Mouse (Mus musculus) WW6 (cell line): ENCODE measurements around the gene A630001G21Rik.

Experiments used
- DNase-seq: peaks from one replicate; pipeline ENCODE4 v3.0.0-alpha.2; 2013; ENCODE audit warnings: low read depth, low spot score

The A630001G21Rik gene

GRCm38 (mm10) chr1:85735463-85736123 is 42.9 kb downstream of the A630001G21Rik start:
- DNase-seq = no peak

- DNase-seq = no peak
Measured at GRCm38 (mm10) chr1:85734511-85734910, 43.9 kb downstream of the A630001G21Rik start.

- DNase-seq = no peak
Measured at GRCm38 (mm10) chr1:85732581-85732980, 45.9 kb downstream of the A630001G21Rik start.

- no peak for DNase-seq
Measured at GRCm38 (mm10) chr1:85730471-85730870, 48.0 kb downstream of the A630001G21Rik start.

- no peak for DNase-seq
Measured at GRCm38 (mm10) chr1:85720220-85720893, 58.1 kb downstream of the A630001G21Rik start.

- no peak for DNase-seq
Measured at GRCm38 (mm10) chr1:85719049-85719448, 59.4 kb downstream of the A630001G21Rik start.

- no peak for DNase-seq
Measured at GRCm38 (mm10) chr1:85716447-85717027, 61.9 kb downstream of the A630001G21Rik start.

- no peak for DNase-seq
Measured at GRCm38 (mm10) chr1:85714501-85714900, 63.9 kb downstream of the A630001G21Rik start.

- DNase-seq = no peak
Measured at GRCm38 (mm10) chr1:85706754-85707153, 71.7 kb downstream of the A630001G21Rik start.

- no peak for DNase-seq
Measured at GRCm38 (mm10) chr1:85705552-85705951, 72.9 kb downstream of the A630001G21Rik start.

- DNase-seq = peak; percentile 31
Measured at GRCm38 (mm10) chr1:85703245-85704186, 74.9 kb downstream of the A630001G21Rik start.

- DNase-seq = no peak
Measured at GRCm38 (mm10) chr1:85702531-85702930, 75.9 kb downstream of the A630001G21Rik start.

GRCm38 (mm10) chr1:85697721-85698493 is 80.5 kb downstream of the A630001G21Rik start:
- no peak for DNase-seq

- no peak for DNase-seq
Measured at GRCm38 (mm10) chr1:85695646-85696045, 82.8 kb downstream of the A630001G21Rik start.

- no peak for DNase-seq
Measured at GRCm38 (mm10) chr1:85693280-85693679, 85.2 kb downstream of the A630001G21Rik start.

GRCm38 (mm10) chr1:85692281-85692680 is 86.2 kb downstream of the A630001G21Rik start:
- no peak for DNase-seq

GRCm38 (mm10) chr1:85690544-85690943 is 87.9 kb downstream of the A630001G21Rik start:
- DNase-seq = no peak

- DNase-seq = no peak
Measured at GRCm38 (mm10) chr1:85687346-85687745, 91.1 kb downstream of the A630001G21Rik start.

GRCm38 (mm10) chr1:85686666-85687065 is 91.8 kb downstream of the A630001G21Rik start:
- DNase-seq = no peak

GRCm38 (mm10) chr1:85680226-85680625 is 98.2 kb downstream of the A630001G21Rik start:
- DNase-seq = no peak
